Mouse (Mus musculus) cerebellum, postnatal 14 days (tissue): ENCODE measurements around the gene Fbln7.

ENCODE experiments used
- DNase-seq, 2 experiments: peaks; one replicate each; pipeline ENCODE4 v3.0.0; 2021; ENCODE audit warnings: mixed read lengths in 2 of 2

Fbln7 gene

DNA sequence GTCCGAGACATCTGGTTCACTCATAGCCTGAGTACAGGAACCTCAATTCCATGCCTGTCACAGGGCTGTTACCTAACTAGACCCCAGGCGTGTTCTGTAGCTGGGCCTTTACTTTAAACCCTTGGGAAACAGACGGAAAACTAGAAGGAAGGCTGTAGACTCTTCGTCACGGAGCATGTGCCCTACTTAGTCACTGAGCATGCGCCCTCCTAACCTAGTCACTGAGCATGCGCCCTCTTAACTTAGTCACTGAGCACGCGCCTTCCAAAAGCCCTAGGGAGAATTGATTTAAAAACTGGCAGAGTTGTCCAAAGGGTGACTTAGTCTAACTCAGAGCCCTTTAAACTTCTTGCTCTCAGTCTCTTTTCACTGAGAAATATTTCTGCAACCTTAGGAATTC, at the start of gene Fbln7:
Gene Fbln7 (plus strand): TSS at position 346 of the 400 bp plus-strand sequence.
- no peak for DNase-seq

DNA sequence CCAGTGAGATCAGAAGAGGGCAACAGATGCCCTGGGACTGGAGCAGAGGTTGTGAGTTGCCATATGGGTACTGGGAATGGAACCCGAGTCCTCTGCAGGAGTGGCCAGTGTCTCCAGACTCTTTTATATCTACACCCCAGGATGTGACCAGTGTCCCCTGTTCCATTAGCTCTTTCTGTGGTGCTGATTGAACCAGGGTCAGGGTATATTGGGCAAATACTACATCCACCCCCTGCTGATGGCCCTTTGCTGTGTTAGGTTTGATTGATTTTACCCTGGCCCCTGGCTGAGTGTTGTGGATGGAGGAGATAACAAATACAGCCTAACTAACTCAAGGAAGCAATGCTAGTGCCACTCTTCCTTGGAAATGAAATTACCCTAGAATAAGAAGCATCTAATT, 46.5 kb upstream of the Fbln7 start:
- DNase-seq = peak; percentile 11 to 22

DNA sequence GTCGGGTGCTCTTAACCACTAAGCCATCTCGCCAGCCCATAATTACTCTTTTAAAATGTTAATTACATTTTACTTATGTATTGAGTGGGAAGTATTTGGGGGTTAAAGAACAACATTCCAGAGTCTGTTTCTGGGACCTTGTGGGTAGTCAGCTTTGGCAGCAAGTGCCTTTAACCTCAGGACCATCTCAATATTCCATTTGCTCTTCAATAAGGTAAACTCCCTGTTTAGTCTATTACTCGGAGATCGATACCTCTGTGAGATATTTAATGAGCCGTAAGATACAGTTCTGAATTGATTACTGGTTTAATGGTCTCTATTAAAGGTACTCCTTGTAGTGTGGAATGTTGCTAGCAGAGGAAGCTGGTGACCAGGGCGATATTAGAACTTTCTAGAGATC, 45.9 kb upstream of the Fbln7 start:
- no peak for DNase-seq

DNA sequence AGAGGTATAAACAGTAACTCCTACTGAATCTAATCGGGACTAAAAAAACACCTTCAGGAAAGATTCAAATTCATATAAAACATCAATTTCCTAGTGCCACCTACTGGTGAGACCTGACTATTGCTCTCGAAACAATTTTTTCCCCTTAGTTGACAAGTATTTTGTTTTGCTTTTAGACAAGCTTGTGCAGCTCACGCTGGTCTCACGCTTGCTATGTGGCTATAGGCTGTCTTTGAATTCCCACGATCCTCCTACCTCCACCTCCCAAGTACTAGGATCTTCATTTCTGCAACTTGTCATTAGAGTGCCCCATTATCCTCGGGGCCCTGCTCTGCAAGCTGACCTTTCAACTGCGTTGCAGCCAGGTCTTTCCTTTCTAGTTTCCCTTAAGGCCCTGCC, 45.4 kb upstream of the Fbln7 start:
- peak; percentile 71 to 73 for DNase-seq

DNA sequence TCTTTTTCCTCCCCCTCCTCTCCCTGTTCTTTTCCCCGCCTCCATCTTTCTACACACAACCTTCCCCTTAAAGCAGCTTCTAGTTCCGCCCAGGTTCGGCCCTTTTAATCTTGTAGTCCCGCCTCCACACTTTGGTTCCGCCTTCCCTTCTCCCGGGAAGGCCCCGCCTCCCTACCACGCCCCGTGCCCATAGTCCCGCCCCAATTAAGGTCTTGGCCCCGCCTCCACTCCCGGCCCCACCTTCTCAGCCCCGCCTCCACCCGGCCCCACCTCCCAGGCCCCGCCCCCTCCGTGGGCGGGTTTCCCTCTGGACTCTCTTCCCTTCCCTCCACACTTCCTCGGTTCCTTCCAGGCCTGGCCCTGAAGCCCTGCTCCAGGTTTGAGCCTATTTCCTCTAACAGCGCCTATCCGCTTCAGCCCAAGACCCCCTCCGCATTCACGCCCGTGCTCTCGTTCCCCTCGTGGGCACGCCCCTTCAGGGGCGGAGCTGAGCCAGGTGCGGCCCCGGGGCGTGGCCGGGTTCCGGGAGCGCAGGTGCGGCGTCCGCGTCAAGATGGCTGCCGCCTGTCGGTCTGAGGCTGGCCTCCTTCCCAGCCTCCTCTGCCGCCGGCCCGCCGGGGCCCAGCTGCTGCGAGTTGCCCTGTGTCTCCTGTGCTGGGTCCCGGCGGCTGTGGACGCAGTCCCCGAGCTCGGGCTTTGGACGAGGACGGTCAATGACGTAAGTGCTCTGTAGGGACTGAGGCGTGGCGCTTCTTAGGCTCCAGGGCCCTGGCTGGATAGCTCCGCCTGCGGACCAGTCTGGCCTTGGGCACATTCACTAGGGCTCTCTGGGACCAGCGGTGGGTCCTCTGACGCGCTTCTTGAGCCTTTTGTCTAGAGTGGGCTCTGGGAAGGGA, 44.7 kb upstream of the Fbln7 start, which contains the start of gene Tmem87b:
Gene Tmem87b (plus strand): TSS at position 333 of the 896 bp plus-strand sequence.
- DNase-seq = peak; percentile 99

DNA sequence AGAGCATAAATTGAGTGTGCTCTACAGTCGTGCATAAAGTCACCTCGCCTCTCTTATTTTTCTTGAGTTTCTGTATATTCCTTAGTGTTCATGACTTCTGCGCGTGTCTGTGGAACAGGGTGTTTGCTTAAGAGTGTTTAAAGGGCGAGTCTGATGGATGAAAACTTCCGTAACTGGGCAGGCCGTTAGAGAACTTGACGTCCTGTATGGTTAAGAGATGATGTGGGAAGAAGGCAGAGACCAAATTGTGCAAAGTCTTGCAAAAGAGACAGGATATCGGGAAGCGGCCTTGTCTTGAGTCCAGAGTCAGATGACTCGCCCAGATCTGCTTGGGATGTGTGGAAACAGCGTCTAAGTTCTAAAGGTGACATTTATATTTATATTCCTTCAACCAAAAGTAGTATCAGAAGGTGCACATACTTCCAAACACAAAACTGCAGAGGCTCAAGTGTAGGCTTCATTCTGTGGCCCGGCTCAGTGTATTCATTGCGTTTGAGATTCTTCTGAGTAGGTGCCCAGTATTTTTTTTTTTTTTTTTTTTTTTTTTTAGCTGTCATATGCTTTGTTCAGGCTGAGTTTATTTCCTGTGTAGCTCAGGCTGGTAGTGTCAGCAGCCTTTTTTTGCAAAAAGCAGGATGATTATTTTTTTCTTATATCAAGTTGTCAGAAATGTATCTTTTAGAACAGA, 43.7 kb upstream of the Fbln7 start:
- DNase-seq = peak in 1 of 2 experiments; percentile 7

DNA sequence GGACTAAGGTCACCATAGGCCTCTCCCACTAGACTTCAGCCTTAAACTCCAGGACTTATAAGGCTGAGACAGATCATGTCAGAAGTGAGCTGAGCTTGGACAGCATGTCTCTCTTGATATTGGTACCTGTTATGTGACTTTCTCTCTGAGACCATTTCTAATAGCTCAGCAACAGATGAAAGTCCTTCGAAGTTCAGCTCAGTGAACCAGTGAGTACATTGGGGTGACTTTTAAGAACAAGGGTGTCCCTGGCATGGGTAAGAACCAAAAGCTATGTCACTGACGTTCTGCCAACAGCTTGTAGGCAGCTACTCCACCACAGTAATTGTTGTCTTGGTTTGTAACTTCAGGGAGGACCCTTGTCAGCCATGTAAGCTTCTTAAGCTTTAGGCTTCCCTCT, 42.1 kb upstream of the Fbln7 start:
- no peak for DNase-seq

DNA sequence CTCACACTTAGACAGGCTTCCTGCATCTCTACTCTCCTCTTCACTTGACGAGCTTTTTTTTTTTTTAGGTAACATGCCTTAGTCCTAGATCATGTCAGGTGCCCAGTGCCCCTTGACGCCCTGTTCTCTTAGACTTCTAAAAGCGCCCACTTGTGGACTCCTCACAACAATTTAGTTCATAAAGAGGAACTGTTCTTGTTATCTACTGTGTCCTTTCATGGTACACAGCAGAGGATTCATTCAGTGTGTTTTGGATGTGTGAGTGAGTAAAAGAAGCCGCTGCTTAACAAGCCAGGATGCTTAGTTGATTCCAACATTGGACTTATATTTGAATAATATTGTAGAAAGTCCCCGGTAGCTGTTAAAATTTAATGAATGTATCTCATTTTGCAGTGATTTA, 38.9 kb upstream of the Fbln7 start:
- DNase-seq = no peak

DNA sequence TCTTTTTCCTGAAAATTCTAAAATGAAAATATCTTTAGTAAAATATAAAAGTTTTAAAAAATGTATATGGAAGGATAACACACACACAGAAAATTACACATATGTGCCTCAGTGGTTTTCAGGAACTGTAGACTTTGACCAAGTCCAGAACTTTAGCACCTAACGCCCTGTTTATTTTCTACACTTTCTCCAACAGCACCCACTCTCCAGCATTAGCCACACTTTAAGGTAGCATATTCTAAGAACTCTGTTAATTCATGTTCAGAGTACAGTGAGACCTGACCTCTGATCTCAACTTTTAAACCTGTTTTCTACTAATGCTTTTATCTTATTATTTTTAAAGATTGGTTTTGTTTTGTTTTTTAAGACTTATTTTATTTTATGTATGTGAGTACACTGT, 35.0 kb upstream of the Fbln7 start:
- DNase-seq = no peak

DNA sequence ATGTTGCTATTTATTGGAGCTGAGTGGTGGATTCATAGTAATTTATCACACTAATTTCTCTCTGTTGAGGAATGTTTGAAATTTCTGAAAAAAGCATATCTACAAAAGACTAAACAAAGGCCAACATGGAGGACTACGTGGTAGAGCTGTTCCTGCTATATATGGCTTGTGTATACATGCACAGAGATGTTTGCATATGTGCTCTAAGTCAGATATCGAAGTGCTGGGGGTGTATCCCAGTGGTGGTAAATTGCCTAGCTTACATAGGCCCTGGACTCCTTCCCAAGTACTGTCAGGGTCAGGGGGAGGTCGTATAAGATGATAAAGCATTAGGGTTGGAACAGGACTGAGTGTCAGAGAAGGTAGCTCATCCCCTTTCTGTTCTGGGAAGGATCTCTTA, 30.2 kb upstream of the Fbln7 start:
- DNase-seq = no peak

DNA sequence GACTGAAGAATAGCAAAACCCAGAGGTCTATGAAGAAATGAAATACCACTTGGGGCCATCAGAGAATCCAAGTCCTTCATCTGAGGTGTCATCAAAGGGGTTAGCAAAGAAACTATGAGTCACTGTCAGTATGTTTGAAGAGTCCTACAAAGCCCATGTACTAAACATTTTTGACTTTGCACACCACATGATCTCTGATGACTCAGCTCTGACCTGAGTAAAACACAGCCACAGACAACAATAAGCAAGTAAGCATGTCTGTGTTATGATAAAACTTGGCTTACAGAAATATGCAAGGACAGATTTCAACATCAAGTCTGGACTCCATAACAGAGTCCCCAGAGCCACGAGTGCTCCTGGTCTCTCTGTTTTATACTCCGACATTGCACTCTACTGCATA, 29.7 kb upstream of the Fbln7 start:
- no peak for DNase-seq

DNA sequence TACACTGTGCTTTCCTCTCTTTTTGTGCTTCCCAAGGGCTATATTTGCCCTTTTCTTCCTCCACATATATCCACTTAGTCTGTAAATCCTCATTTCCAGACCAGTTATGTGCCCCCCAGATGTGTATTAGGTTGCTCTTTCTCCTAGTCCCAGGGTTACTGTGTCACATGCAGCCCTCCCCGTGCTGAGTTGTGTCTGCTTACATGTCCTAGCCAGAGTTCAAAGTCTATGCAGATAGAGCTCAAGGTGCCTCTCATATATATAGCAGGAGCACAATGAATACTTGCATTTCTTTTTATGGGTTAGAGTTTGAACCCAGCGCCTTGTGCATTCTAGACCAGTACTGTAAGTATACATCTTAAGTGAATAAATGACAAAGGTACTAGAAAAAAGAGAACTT, 29.3 kb upstream of the Fbln7 start:
- DNase-seq = no peak

DNA sequence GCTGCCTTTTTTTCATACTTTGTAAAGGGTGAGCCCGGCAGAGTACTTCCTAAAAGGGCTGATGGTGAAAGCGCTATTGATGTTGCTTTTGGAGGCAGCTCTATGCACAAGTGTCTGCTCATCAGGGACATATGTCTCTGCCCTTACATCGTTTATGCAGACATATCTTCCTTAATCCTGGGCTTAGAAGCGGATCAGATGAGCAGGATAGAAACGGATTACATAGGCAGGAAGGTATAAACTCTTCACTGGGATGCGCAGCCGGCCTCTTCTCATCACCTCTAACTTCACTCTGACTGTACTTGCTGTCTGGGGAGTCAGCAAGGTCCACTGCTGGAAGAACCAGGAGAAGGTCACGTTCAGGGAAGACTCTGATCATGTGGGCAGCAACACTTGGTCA, 25.2 kb upstream of the Fbln7 start:
- no peak for DNase-seq

DNA sequence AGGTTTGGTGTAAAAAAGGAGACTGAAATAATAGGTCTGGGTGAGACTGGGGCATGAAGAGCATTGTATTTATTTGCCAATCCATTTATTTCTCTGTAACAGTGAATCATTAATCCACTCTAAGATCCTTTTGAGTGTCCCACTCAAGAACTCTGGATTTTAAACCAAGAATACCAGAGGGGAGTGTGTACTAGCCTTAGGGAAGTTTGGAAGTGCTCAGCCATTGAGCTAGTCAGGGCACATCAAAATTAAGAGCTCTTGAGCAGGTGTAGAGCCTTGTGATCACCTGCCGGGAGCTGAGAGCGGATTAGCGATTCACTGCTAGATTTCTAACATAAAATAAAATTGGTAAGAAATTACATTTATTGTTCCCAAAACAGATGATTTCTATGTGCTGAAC, 24.2 kb upstream of the Fbln7 start:
- no peak for DNase-seq

DNA sequence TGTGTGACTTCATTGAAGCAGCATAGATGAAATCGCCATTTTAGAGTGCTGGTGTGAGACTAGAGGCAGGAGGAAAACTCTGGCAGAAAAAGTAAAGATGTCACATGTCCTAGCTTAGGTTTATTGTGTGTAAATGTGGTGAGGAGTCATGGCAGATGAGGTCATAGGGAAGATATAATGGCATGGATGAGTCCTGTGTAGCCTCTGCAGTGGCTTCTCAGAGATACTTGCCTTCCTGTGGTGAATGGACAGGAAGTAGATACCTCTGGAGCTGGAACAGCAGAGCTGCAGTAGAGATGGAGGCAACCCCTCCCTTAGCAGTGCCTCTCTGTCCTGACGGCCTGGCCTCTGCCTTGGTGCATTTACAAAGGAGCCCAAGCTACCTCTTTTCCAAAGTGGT, 23.3 kb upstream of the Fbln7 start:
- no peak for DNase-seq

DNA sequence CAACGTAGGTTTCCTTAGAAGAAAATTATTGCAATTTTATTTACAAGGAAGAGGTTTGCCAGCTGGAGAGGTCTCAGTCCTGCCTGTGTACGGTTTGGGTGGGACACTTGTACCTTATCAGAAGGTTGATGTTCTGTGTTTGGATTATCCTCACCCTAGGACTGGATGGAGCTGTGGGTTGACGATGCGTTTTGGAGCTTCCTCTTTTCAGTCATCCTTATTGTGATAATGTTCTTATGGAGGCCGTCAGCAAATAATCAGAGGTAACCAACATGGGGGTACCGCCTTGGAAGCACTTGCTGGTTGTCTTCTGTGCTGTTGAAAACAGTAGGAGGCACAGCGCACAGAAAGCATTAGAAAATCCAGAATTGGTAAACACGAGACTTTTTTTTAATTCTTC, 20.3 kb upstream of the Fbln7 start:
- no peak for DNase-seq

DNA sequence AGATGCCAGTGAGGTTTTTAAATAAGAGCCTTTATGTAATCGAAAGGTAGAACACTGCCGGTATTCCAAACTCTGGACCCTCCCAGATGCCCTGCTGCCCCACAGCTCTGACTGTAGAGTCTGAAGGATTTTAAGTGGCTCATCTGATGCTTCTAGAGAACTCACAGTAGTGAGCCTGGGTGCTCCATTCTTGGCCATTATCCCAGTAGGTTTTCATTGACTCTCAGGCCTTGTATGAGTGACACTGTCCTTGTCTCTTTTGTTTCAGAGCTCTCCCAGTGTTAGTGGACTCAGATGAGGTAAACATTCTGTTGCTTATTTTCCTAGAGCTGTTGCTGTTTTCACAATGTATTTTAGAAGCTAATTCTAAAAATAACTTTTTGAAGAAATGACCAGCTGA, 12.7 kb upstream of the Fbln7 start:
- peak in 1 of 2 experiments; percentile 9 for DNase-seq

DNA sequence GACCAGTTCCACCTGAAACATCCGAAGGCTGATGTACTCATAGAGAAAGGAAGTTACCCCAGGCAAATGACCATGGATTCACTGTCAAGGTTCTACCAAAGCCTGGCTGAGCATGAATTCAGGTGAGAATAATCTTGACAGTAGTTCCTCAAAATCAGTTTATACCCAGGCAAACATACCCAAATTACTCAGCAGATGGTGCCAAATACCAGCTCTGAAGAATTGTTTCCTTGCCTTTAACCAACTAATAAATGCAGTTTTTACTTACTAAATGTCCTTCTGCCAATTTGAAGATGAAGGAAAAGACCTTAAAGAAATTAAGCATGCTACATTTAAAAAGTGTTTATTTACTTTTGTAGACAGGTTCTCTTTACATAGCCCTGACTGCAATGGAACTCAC, 6.1 kb upstream of the Fbln7 start:
- DNase-seq = no peak

DNA sequence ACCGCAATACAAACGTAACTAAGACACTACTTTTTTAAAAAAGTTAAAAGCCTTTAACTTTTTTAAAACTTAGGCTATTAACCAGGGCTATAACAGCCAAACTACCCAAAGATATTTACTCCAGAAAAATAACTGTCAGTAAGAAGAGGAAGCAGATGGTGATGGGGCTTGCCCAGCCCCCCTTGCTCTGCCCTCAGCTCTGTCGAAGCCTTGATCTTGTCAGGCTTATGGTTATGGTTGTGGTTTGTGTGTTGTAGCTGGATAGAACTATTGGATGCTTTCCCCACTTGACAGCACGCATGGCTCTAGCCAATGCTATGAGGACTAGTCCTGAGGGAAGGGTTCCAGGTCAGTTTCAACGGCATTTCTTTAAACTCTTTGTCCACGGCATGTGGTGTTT, 3.8 kb upstream of the Fbln7 start:
- no peak for DNase-seq

DNA sequence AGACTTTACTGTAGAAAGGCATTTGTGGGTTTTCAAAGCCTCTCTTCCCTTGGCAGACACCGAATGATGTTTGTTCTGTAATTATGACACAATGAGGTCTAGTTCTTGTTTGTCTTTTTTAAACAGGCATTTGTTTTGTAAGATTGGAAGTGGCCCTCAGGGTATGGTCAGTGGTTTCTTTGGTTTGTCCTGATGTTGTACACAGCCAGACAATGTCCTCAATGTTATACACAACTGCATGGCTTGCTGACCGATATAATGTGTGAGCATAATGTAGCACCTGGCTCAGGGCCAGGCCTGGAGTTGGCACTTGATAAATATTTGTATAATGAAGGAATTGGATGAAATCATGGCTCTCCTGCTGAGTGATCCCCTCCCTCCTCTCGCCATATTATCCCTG, 2.9 kb upstream of the Fbln7 start:
- DNase-seq = no peak

DNA sequence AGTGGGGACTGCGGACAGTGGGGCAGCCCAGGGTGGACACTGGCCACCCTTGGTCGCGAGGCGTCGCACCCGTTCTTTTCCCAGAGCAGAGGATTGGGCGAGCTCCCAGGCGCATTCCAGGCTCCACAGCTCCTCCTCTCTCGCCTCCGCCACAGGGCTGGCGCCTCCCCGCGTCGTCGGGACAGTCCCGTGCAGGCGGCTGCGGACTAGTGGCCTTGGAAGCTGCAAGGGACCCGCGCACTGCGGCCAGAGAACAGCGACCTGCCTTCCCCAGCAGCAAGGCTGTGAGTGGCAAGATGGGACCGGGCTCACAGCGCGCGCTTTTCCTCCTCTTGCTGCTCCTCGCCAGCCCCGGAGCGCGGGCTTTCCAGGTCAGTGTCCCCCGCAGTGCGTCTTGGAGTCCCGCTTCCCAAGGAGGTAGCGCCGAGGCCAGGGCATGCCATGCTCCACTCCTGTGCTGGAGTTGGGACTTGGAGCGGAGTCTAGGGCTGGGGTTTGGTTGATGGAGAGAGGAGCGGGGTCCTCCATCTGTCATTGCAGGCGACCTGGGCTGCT, 1.1 kb downstream of the Fbln7 start:
- peak; percentile 58 to 60 for DNase-seq

DNA sequence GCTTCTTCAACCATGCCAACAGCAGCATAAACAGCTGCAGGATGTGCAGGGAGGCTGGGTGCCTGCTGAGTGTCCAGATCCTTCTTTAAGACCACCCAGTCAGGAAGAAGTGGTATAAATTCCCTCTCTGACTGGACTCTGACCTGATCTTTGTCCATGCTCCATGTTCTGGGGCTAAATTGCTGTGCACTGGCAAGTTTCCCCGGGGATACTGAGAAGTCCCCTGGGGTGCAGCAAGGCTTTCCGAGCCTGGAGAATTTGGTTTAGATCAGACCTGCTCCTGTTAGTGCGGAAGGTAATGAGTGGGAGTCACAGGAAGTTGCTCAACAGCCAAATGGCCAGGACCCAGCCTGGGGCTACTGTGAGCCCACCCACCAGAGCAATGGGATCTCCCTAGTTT, 2.3 kb downstream of the Fbln7 start:
- DNase-seq = no peak

DNA sequence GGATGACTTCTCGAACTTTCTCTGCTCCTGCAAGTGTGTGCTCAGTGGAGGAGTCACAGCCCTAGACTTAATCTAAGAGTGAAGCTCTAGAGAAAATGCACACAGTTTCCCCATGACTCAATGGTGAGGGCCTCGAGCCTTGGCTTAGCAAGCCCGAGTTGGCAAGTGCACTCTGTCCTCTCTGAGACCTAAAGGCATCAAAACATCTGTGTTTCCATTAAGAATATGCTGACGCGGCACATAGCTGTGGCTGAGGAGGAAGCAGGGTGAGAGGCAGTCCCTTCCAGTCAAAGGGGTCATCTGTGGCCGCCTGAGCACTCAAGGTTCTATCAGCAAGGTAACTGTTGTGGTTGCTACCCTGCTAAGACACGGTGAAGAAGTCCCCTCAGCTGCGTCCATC, 8.9 kb downstream of the Fbln7 start:
- DNase-seq = no peak

DNA sequence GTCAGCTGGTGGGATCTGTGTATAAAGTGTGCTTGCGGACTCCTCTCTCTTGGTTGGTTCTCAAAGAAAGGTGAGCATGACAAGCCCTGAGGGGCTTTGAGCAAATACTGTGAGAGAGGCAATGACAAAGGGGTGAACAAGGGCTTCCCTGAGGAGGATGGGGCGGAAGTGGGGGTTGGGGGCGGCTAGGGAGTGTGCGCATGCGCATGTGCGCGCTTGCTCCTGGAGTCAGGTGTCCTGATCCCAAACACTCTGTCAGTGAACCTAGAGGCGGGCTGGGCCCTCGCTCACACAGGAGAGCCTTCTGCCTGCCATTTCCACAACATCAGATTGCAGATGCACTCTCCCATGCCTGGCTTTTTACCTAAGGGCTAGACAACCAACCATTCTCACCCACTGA, 9.5 kb downstream of the Fbln7 start:
- no peak for DNase-seq
